Mouse (Mus musculus) urinary bladder, postnatal 14 days (tissue): Measurements from ENCODE around the gene Fgf22.

Experiments
- DNase-seq: peaks from one replicate; pipeline ENCODE4 v3.0.0; 2021; ENCODE audit warnings: low spot score

The Fgf22 gene

GRCm38 (mm10) chr10:79767372-79768244 is 12.7 kb downstream of the Fgf22 start:
- peak; percentile 94 for DNase-seq

GRCm38 (mm10) chr10:79768400-79768799 is 13.5 kb downstream of the Fgf22 start:
- peak; percentile 75 for DNase-seq

- no peak for DNase-seq
These were observed 14.5 kb downstream of the Fgf22 start for GRCm38 (mm10) chr10:79769329-79769728.

- DNase-seq, result no peak
These were observed 17.4 kb downstream of the Fgf22 start for GRCm38 (mm10) chr10:79772320-79772719.

GRCm38 (mm10) chr10:79773208-79773607 is 18.3 kb downstream of the Fgf22 start:
- no peak for DNase-seq

GRCm38 (mm10) chr10:79774486-79775279 is 19.8 kb downstream of the Fgf22 start:
- no peak for DNase-seq

GRCm38 (mm10) chr10:79777103-79777531 is 22.2 kb downstream of the Fgf22 start, which contains the start of gene Fstl3:
Gene Fstl3, plus strand, starts transcription at chr10:79777272.
- DNase-seq, result peak; percentile 49

- DNase-seq, result peak; percentile 65
These were observed 23.1 kb downstream of the Fgf22 start for GRCm38 (mm10) chr10:79778006-79778405.

- DNase-seq, result no peak
These were observed 24.3 kb downstream of the Fgf22 start for GRCm38 (mm10) chr10:79779193-79779592.

GRCm38 (mm10) chr10:79779784-79780663 is 25.1 kb downstream of the Fgf22 start:
- peak; percentile 99 for DNase-seq

GRCm38 (mm10) chr10:79780664-79781015 is 25.8 kb downstream of the Fgf22 start:
- no peak for DNase-seq

- DNase-seq, result no peak
These were observed 26.3 kb downstream of the Fgf22 start for GRCm38 (mm10) chr10:79781139-79781538.

GRCm38 (mm10) chr10:79781956-79782355 is 27.1 kb downstream of the Fgf22 start:
- DNase-seq, result no peak

GRCm38 (mm10) chr10:79783050-79783449 is 28.2 kb downstream of the Fgf22 start:
- DNase-seq, result no peak

GRCm38 (mm10) chr10:79783920-79784800 is 29.3 kb downstream of the Fgf22 start:
- peak; percentile 47 for DNase-seq

GRCm38 (mm10) chr10:79788386-79789158 is 33.7 kb downstream of the Fgf22 start:
- DNase-seq, result peak; percentile 83

GRCm38 (mm10) chr10:79789581-79789980 is 34.7 kb downstream of the Fgf22 start:
- DNase-seq, result no peak

- no peak for DNase-seq
These were observed 36.0 kb downstream of the Fgf22 start, which contains the start of gene Prss57 for GRCm38 (mm10) chr10:79790861-79791260. Gene Prss57, minus strand, starts transcription at chr10:79790961.

GRCm38 (mm10) chr10:79792339-79793040 is 37.6 kb downstream of the Fgf22 start:
- no peak for DNase-seq
